Mouse (Mus musculus): ENCODE data around the gene Gtf2i.

Gtf2i gene

DNA sequence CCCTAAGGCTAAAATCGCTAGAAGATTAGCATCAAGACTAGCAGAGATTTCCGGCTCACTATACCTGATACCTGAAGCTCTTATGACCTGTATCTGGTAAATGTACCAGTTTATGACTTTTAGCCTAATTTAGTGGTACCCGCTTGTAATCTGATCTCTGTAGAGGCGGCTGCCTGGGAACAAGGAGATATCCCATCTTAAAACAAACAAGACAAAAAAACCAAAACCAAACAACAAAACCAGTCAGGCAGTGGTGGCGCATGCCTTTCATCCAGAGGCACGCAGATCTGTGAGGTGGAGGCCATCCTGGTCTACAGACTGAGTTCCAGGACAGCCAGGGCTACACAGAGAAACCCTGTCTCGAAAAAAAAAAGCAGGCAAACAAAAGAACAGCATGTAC is 7.1 kb upstream of the Gtf2i start:
- DNase-seq, result no peak

DNA sequence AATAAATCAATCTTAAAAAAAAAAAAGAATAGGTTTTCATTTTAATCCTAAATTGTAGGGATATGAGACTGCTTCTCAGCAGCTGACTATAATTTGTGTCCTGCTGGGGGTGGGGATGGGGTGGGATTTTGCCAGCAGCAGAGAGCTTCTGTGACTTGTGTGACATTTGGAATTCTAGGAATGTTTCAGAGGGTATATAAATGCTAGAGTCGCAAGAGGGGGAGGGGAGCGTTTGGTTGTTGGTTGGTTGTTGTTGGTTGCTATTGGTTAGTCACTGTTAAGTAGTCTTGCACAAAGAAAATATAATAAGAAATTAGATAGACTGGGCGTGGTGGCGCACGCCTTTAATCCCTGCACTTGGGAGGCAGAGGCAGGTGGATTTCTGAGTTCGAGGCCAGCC is 4.3 kb upstream of the Gtf2i start:
- no peak for DNase-seq

DNA sequence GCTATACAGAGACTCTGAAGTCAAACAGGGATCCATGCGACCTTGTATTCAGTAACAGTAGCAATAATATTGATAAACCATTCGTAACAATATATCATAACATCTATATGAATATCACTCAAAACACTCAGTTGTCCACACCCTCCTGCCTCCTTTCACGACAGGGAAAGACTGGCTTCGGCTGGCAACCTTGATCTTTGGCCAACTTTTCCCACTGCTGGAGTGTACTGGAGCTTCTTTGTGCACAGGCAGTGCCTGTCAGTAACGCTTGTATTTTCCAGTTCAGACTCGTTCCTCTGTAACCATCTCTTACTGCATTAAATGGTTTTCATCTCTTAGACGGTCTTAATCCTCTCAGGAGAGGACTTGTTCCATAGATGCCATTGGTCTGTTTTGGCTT is 2.2 kb upstream of the Gtf2i start:
- no peak for DNase-seq

DNA sequence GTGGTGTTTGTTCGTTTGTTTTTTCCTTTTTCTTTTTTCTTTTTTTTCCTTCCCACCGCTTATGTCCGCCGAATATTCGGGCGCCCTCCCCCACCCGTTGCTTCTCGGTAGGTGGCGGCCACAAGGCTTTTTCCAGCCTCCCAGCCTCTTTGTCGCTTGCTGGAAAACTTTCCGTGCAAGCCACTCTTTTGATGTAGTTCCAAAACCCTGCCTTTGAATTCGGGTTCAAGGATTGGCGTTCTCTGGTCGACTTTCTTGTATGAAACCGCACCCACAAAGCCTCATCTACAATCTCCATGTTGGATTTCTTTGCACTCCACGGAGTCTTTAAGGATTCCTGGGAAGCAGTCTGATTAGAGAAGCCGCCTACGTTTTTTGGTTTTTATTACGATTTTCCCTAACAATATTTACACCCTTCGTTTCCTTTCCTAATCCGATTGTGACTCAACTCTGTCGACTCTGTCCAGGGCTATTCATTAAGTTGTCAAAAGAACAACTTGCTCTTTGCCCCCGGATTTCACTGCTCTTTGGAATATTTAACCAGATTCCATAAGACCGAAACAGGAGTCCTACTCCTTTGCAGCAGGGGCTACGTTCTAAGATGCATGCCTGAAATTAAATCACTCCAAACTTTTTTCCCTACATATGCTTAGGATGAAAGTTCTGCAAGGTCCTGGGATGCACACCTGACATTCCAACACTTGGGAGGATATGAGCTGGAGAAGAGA is 1.2 kb upstream of the Gtf2i start:
- peak; percentile 39 to 40 for DNase-seq

DNA sequence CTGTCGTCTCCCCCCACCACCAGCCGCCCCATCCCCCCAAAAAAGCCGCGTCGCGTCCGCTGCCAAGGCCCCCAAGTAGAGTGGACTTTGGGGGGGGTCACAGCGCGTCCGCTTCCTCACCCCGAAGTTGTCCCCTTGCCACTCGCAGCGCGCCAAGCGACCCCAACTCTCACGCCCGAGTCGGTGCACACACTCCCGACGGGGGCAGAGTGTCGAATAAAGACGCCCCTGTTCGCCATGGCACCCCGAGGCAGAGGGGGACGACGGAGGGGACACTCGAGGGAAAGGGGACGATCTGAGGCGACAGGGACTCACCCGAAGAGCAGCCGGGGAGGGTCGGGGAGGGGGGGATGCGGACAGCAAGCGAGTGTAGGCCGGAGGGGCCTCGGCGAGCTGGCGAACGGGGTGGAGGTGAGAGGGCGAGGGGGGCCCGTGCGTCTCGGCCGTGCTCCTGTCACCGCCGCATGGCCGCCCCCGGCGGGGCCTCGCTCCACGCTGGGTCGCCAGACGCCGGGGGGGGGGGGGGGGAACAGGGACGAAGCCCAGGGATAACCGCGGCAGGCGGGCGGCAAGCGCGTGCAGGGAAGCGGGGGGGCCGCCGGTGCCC is 389 bp downstream of the Gtf2i start:
- DNase-seq, result no peak

DNA sequence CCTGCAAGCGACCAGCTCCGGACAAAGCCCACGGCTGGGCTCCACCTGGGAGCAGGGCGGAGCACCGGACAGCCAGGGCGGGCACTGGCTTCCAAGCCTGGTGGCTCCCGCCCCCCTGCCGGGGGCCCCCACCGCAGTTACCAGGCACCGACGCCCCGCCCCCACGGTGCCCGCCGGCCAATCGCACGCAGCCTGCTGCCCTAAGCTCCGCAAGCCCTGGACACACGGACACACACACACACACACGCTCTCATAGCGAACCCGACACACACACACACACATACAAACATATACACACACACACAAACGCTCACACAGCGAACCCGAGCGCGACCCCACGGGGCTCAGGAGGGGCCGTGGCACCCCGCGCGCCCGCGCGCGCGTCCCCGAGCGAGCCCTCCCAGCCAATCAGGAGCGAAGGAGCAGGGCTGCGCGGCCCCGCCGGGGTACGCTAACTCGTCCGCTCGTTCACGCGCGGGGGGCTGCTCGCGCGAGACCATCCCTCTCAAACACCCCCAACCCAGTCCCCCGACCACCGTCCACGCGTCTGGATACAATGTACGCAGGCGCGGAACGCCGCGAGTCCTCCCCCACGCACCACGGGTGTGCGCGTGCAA is 1.0 kb downstream of the Gtf2i start:
- peak; percentile 93 to 97 for DNase-seq

DNA sequence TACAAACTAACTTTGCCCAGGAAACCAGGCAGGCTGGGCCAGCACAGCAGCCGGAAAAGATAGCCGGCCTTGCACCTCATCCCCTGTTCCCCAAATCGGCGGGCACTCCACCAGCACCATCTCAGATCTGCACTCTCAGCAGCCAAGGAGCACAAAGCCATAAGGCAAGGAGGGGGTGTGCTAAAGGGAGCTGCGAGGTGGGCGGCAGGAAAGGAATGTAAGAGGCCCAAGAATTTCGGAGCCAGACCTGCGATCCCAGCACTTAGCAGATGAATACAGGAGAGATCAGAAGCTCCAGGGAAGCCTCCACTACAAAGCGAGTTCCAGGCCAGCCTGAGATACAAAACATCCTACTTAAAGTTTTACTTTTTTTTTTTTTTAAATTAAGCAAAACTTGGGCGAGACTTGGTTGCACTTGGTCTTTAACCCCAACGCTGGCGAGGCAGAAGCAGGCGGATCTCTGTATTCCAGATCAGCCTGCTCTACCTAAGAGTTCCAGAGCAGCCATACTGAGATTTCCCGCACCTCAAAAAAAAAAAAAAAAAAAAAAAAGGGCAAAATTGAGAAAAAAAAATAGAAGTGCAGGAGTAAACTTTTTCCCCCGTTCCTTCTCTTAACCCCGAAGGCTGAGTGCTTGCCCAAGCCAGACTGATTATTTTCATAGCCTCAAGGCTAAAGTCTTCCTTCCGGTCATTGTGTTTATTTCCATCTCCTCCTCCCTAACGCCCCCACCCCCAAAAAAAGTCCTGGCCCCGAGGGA is 1.7 kb downstream of the Gtf2i start:
- no peak for DNase-seq

DNA sequence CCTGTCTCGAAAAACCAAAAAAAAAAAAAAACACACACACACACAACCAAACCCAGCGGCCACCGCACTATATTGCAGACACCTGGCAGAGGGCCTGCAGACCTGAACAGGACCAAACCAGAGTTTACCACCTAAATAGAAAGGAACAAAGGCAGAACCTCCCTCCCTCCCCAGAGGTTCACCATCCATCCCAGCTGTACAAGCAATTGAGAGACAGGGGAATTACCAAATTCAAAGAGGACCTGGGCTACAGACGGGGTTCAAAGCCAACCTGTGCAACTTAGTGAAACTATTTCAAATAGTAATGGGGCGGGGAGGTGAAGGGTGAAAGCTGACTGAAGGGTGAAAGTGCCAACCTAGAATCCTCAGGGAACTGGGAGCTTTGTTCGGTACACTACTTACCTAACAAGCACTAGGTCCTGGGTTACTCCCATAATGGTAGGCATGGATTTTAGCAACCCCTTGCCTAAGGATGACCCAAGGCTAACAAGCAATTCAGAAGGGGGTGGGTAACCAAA is 2.6 kb downstream of the Gtf2i start:
- no peak for DNase-seq

DNA sequence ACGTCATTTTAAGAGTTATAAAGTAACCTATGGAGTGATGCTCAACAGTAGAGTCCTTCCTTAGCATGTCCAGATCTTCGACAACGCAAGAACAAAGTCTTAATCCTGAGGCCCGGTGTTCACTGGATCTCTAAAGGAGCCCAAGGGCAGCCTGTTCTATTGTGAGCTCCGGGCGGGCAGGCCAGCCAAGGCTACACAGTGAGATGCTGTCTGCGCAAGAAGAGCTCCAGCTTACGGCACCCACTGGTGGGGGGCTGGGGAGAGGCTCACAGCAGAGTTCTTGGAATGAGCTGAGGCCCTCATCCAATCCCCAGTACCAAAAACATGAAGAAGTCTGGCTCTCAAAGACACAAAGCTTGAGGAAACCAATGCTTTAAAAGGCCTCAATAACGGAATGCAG is 4.4 kb downstream of the Gtf2i start:
- DNase-seq, result no peak

DNA sequence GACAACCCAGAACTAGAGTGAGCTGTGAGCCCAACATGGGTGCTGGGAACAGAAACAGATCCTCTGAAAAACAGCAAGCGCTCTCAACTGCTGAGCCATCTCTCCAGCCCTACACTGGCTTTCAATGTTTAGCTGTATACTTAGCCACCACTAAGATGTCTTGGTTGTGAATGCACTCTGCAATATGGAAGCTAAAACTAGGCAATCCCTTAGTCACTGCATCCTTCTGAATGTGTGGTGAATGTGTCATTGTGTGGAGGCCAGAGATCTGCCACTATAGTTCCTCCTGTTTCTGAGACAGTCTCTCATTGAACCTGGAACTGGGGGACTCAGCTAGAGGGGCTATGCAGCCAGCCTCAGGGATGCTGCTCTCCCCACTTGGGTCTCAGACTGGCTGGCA is 5.2 kb downstream of the Gtf2i start:
- no peak for DNase-seq

DNA sequence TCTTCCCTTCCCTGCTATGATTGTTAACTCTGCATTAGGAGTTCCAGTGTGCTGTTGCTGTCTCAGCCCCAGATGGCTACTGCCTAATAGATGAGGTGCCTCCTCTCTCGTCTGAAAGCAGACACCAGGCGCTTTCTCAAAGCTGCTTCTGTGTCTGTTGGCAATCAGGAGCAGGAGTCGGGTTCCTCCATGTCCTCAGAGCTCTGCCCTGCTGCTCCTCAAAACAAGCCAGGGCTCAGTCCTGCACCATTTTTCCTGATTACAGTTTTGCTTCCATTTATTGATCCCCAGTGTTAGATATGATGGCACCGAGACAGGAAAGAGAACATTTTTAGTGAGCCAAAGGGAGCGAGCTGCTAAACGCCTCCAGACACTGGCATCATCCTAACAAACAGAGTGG is 9.9 kb downstream of the Gtf2i start:
- DNase-seq, result no peak

DNA sequence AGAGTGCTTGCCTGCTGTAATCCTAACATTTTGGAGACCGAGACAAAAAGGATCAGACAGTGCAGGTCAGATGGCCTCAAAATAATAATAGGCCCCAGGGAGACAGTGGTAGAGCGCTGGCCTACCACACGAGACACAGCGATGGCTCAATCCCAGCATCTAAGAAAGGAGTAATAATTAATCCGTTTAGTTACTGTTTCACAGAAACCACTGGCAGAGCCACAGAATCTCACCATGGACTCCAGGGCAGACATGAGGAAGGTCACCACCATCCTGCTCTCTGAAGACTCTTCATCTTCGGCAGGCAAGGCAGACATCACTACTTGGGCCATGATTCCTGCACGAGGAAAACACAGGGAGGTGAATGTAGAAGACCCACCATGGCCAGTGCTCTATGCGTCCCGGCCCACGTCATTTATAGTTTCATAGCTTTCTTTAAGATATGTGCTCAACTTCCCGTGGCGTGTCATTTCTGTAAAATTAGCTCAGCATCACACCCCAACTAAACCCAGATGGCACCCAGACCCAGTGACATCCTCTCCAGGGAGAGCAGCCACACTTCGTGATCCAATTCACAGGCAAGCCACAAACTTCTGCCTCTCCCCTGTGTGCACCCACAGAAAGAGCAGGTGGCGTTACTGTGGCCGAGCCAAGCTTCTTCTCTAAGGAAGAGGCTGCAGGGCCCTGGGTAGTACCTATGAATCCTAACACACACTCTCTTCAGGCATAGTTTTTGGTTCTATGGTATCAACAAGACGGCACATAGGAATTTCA is 19.1 kb downstream of the Gtf2i start:
- peak; percentile 33 to 36 for DNase-seq

DNA sequence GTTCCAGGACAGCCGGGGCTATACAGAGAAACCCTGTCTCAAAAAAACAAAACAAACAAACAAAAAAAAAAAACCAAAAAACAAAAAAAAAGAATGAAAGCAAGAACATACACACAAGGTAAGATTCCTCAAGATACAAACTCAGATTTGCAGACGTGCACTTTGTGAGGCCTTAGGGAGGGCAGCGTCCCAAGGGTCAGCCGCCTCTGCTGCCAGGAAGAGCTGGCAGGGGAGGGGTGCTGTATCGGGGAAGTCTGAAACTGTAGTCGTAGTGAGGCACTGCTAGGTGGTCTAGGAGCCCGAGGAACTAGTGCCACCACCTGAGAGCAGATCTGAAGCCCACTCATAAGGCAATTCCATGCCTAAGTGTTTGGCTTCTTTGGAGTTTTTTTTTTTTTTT is 20.0 kb downstream of the Gtf2i start:
- no peak for DNase-seq

DNA sequence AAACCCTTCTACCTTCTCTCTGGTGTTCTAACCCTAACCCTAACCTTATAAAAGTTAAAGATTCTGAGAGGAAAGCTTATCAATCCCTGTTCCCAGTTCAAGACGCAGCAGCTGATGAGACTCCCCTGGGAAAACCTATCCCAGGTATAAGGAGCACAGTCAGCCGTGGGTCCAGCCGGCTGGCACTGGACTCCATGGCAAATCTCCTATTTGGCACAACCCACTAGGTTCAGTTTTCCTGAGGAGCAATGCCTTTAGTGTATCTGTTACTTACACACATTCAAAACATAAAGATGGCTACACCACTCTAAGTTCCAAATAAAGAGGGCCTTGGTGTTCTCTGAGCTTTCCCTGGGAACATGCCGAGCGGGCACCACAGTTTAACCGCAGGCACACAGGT is 23.5 kb downstream of the Gtf2i start:
- DNase-seq, result peak in 1 of 2 experiments; percentile 35

DNA sequence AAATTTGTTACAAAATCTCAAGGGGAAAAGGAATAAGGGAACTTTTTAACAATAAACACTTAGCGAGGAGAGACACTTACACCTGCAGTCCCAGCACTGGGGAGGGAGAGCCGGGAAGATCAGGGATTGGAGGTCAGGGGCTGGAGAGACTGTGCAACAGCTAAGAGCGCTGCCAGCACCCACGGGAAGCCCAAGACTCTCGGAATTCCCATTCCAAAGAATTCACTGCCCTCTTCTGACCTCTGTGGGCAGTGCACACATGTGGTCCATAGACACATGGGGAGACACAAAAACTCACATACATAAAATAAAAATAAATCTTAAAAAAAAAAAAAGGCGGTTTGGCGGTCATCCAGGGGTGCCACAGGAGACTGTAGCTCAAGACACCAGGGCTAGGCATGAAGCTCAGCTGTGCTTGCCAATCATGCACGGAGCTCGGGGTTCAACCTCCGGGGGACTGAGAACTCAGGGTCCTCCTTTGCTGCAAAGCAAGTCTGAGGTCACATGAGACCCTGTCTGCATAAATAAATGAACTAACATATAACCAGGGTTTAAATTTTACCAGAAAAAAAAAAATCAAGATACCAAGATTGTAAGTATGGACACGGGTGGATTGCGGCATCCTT is 24.5 kb downstream of the Gtf2i start:
- no peak for DNase-seq

DNA sequence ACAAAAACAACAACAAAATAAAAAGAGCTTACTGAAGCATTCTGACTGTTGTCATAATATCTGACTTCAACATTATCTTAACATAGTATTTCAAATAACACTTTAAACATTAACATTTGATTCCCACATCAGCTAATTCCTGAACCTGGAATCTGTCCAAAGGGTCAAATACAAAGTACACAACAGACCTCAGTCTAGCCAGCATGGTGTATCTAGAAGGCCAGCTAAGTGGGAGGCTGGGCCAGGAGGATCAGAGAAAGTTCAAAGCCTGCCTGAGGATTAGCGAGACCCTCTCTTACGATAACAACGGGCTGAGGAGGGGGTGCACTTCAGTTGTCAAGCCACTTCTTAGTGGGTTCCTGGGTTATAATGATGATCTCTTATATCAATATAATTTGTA is 26.5 kb downstream of the Gtf2i start:
- no peak for DNase-seq

DNA sequence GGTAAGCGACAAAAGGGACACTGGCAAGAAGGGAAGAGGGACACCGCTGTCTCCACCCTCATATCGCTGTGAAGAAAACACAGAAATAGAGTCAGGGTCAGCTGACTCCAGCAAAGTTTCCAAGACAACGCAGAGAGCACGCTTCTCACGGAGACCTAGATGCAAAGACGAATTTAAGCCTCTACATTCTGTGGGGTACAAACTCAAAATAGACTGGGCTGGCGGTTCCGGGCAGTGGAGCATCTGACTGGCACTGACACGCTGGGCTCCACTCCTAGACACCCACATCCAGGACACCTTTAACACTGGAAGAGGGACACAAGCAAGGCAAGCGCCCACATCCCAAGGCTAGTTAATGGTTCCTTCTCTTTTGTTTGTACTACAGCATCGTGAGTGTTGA is 29.6 kb downstream of the Gtf2i start:
- DNase-seq, result no peak

DNA sequence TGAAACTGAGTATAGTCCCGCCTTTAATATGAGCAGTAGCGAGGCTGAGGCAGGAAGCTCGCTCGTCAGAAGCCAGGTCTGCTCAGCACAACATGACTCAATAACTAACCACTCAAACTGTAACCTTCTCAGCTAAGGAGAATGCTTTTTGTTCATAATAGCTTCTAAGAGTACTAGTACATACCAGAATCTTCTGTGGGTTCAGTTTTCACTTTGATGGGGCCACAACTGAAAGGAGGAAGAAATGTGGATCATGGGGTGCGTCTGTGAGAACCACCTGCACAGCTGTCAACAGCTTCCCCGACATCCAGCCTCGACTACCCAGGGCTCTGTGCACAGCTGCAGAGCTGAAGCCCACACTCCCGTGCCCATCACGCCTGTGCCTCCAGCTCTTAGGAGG is 32.0 kb downstream of the Gtf2i start:
- DNase-seq, result no peak

DNA sequence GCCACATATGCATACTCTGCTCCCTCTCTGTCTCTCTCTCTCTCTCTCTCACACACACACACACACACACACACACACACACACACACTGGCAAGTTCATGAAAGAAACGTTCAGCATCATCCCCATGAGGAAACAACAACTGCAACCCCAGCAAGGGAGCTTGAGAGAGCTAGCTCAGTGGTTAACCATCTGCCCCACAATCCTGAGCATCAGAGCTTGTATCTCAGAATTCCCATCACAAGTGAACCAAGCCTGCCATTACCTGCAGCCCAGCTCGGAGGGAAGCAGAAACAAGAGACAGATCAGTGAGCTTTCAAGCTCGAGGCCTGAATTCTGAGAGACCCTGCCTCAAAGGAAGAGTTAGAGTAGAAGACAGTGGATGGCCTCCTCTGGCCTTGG is 32.5 kb downstream of the Gtf2i start:
- DNase-seq, result no peak

DNA sequence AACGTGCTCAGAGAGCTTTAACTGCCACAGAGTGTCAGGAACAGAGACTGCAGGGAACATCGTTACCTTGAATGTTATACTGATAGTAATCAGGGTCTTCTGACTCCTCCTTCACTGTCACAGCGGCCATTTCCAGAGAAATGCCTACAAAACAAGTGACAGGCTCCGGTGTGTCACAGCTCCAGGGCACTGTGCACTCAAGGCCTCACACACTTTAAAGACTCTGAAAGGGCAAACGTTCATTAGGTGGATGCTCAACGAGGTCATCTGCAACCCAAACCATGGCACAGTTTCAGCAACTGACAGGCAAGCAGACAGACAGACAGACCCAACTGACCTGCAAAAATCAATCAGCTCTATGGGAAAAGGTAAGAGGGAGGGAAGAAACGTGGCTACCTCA is 35.2 kb downstream of the Gtf2i start:
- DNase-seq, result no peak

DNA sequence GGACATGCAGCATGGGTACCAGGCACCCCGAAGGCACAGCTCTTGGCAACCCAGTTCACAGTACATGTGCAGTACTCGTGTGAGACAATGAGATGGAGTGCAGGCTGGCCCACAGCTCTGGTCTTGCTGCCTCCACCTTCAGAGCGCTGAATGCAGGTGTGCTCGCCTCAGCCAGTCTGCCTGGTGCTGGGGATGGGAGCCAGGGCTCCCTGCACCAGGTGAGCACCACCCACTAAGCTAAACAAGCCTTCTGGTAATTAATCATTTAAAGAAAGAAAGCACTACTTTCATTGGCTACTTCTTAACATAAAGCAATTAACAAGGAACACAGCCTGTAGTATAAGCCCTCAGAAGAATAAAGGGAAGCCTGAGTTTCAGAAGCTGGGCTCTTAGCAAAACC is 37.5 kb downstream of the Gtf2i start:
- DNase-seq, result no peak

DNA sequence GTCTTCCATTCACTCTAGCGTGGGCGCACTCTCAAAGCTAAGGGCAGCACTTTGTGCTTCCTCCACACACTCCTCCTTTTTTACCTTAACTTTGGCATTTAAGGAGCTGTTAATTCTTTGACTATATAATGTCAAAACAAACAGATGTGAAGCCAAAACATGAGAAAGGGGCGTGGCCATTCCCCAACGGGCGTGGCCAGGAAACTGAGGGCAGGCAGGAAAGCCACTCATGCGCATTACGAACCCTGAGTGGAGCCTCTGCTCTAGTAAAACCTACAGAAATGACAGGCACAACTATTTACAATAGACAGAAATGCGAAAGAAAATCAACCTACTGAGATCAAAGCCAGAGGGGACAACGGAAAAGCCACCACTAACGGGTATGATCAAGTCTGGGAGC is 39.0 kb downstream of the Gtf2i start:
- DNase-seq, result no peak

Data from cerebellum, postnatal 36 days (tissue).